Mouse (Mus musculus) midbrain, embryonic 12.5 days (tissue): Measurements from ENCODE around the gene Pold1. TPM values are rescaled to one million over a fixed set of nuclear protein-coding genes. Genes with fewer than 3 reads are reported as not detected.

Source experiments
- ATAC-seq: fragments of 200-750 bp; cut with Nextera tagmentation; 2 replicates; pipeline ENCODE4 v1.8.0; 2017; ENCODE audit warnings: low read depth, moderate TSS enrichment, moderate library complexity; ENCODE audit not compliant: low FRiP score
- H3K27ac ChIP-seq: fragments of 300-500 bp; sonication (generic); replicated peaks from 2 replicates; pipeline ENCODE4 v1.5.1; 2016; ENCODE audit warnings: mild to moderate bottlenecking
- H3K27me3 ChIP-seq: fragments of 300-500 bp; sonication (generic); 2 replicates; pipeline ENCODE4 v1.6.1; 2016; ENCODE audit warnings: mild to moderate bottlenecking
- H3K36me3 ChIP-seq: fragments of 300-500 bp; sonication (generic); 2 replicates; pipeline ENCODE4 v1.6.1; 2016
- H3K4me1 ChIP-seq: fragments of 300-500 bp; sonication (generic); 2 replicates; pipeline ENCODE4 v1.6.1; 2016
- H3K4me2 ChIP-seq: fragments of 300-500 bp; sonication (generic); replicated peaks from 2 replicates; pipeline ENCODE4 v1.6.1; 2016; ENCODE audit warnings: mild to moderate bottlenecking, moderate library complexity
- H3K4me3 ChIP-seq: fragments of 300-500 bp; sonication (generic); 2 replicates; pipeline ENCODE4 v1.5.1; 2016; ENCODE audit warnings: mild to moderate bottlenecking
- H3K9ac ChIP-seq: fragments of 300-500 bp; sonication (generic); replicated peaks from 2 replicates; pipeline ENCODE4 v1.6.1; 2016; ENCODE audit warnings: mild to moderate bottlenecking, moderate library complexity
- H3K9me3 ChIP-seq: fragments of 300-500 bp; sonication (generic); 2 replicates; pipeline ENCODE4 v1.6.1; 2016; ENCODE audit warnings: mild to moderate bottlenecking
- WGBS: fragments of 180-500 bp; shearing (Covaris S2); methylation state at CpG from one replicate; pipeline ENCODE4 v1.1.7; 2016; 5-methylcytosine and 5-hydroxymethylcytosine counted together
- polyA plus RNA-seq: library from polyadenylated mRNA; unstranded; fragments of >200 nt; fragmentation: Nextera tagmentation; extraction: Ambion mirVana; gene quantifications from 2 replicates; pipeline ENCODE4 v1.2.1, GENCODE M21; 2016

Pold1 gene
- polyA plus RNA-seq, 1 experiment from 2014 or later: 96.0 TPM

DNA sequence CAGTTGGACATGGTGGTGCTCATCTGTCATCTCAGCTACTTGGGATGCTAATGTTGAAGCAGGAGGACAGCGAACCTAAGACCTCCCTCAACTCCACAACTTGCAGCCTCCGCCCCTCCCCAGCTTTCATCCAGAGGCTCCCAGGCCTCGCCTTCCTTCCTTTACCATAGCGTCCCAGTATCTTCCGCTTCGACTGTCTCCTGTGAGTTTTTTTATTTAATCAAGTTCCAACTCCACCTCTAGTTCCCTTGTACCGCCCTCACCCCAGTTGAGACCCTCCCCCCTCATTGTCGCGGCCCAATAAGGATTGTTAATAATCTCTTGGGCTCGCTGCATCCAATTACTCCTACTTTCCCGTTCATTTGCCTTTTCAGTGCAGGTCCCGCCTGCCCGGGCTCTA is 41.3 kb upstream of the Pold1 start:
- peaks cover 70% of the 10 kb centered on the region for H3K4me1 ChIP-seq
- WGBS: 2% methylated on average over 13 of the region's 13 CpGs
- peak overlapping the region; percentile 46 for H3K27ac ChIP-seq
- H3K36me3 ChIP-seq: no peaks in the 10 kb centered on the region
- peak overlapping the region; percentile 100 for H3K4me2 ChIP-seq
- no peaks in the 10 kb centered on the region for H3K9me3 ChIP-seq
- H3K9ac ChIP-seq: no peak overlapping the region
- peaks cover 70% of the 10 kb centered on the region for H3K27me3 ChIP-seq
- no peak for ATAC-seq
- H3K4me3 ChIP-seq: peak overlapping the region; percentile 72

GRCm38 (mm10) chr7:44589149-44589548 is 40.5 kb upstream of the Pold1 start:
- H3K4me2 ChIP-seq: peak overlapping the region; percentile 100
- peaks cover 65% of the 10 kb centered on the region for H3K4me1 ChIP-seq
- H3K4me3 ChIP-seq: peak overlapping the region; percentile 72
- H3K36me3 ChIP-seq: no peaks in the 10 kb centered on the region
- H3K9me3 ChIP-seq: no peaks in the 10 kb centered on the region
- WGBS: 0% methylated on average over 33 of the region's 33 CpGs
- H3K27me3 ChIP-seq: peaks cover 70% of the 10 kb centered on the region
- peak overlapping the region; percentile 52; the same call in 1 of the 2 replicates for H3K9ac ChIP-seq
- ATAC-seq: peak; percentile 21; the same call in 1 of the 2 replicates
- peak overlapping the region; percentile 46; the same call in 1 of the 2 replicates for H3K27ac ChIP-seq

- Histone ChIP-seq H3K27ac (no peak overlapping the region), H3K27me3 (peaks cover 70% of the 10 kb centered on the region), H3K4me3 (peak overlapping the region; percentile 72), H3K4me2 (peak overlapping the region; percentile 100), H3K4me1 (peaks cover 57% of the 10 kb centered on the region), H3K9me3 (no peaks in the 10 kb centered on the region), H3K9ac (peak overlapping the region; percentile 52), H3K36me3 (no peaks in the 10 kb centered on the region)
- no peak for ATAC-seq
- WGBS: 10% methylated on average over 12 of the region's 12 CpGs
Measured at GRCm38 (mm10) chr7:44588338-44588737, 39.7 kb upstream of the Pold1 start.

- H3K9me3 ChIP-seq: no peaks in the 10 kb centered on the region
- no peak overlapping the region; the same call in 1 of the 2 replicates for H3K9ac ChIP-seq
- H3K27ac ChIP-seq: no peak overlapping the region
- ATAC-seq: no peak
- peak overlapping the region; percentile 45 for H3K4me3 ChIP-seq
- no peaks in the 10 kb centered on the region for H3K36me3 ChIP-seq
- peaks cover 67% of the 10 kb centered on the region for H3K27me3 ChIP-seq
- peak overlapping the region; percentile 100 for H3K4me2 ChIP-seq
- WGBS: 37% methylated on average over 6 of the region's 6 CpGs
- H3K4me1 ChIP-seq: peaks cover 51% of the 10 kb centered on the region
Measured at GRCm38 (mm10) chr7:44587676-44588075, 39.0 kb upstream of the Pold1 start.

DNA sequence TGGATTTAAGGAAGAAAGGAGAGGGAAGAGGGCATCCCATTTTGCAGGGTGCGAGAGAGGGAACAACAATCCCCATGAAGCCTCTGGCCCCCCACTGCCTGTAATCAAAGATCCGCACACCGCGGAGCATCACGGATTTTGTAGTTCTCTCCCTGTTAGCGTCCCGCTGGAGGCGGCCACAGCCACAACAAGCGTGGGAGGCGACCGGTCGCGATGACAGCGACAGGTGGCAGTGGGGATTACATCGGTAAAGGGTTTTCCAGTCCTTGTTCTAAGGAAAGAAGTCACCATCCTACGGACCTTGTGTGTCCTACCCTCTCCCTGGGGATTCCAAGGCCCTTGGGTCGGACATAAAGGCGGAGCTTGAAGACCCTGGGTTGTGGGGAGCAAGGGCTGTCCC is 38.3 kb upstream of the Pold1 start:
- peak; percentile 31; the same call in 1 of the 2 replicates for ATAC-seq
- Histone ChIP-seq H3K9me3 (no peaks in the 10 kb centered on the region), H3K27ac (no peak overlapping the region), H3K9ac (peak overlapping the region; percentile 41; the same call in 1 of the 2 replicates), H3K36me3 (no peaks in the 10 kb centered on the region), H3K27me3 (peaks cover 62% of the 10 kb centered on the region), H3K4me2 (peak overlapping the region; percentile 100), H3K4me1 (peaks cover 43% of the 10 kb centered on the region), H3K4me3 (peak overlapping the region; percentile 45)
- WGBS: under 1% methylated on average over 18 of the region's 18 CpGs

DNA sequence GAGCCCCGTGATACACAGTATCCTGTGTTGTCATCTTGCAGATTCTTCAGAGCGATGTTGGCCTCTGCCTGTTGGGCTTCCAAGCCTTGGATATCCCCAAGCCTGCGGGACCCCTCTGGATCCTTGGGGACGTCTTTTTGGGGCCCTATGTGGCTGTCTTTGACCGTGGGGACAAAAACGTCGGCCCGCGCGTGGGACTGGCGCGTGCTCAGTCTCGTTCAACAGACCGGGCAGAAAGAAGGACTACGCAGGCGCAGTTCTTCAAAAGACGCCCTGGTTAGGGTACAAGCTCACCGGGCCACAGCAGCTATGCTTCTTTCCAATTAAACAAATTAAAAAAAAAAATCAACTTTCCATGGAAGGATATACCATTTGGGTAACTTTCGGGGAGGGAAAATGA is 37.9 kb upstream of the Pold1 start:
- no peak for ATAC-seq
- H3K9ac ChIP-seq: peak overlapping the region; percentile 41
- H3K4me1 ChIP-seq: peaks cover 39% of the 10 kb centered on the region
- H3K4me2 ChIP-seq: peak overlapping the region; percentile 100
- no peak overlapping the region; the same call in 1 of the 2 replicates for H3K27ac ChIP-seq
- H3K27me3 ChIP-seq: peaks cover 58% of the 10 kb centered on the region
- WGBS: 6% methylated on average over 19 of the region's 19 CpGs
- H3K9me3 ChIP-seq: no peaks in the 10 kb centered on the region
- H3K4me3 ChIP-seq: peak overlapping the region; percentile 45
- H3K36me3 ChIP-seq: no peaks in the 10 kb centered on the region

- no peak overlapping the region for H3K27ac ChIP-seq
- H3K4me1 ChIP-seq: peaks cover 32% of the 10 kb centered on the region
- no peak overlapping the region for H3K4me2 ChIP-seq
- ATAC-seq: no peak
- no peak overlapping the region for H3K4me3 ChIP-seq
- H3K36me3 ChIP-seq: no peaks in the 10 kb centered on the region
- 91% methylated on average over 6 of the region's 6 CpGs for WGBS
- no peaks in the 10 kb centered on the region for H3K9me3 ChIP-seq
- no peak overlapping the region for H3K9ac ChIP-seq
- H3K27me3 ChIP-seq: peaks cover 50% of the 10 kb centered on the region
Measured at GRCm38 (mm10) chr7:44585606-44586005, 37.0 kb upstream of the Pold1 start.

- no peak for ATAC-seq
- H3K4me3 ChIP-seq: no peak overlapping the region
- H3K27me3 ChIP-seq: peaks cover 46% of the 10 kb centered on the region
- no peak overlapping the region for H3K4me2 ChIP-seq
- peaks cover 30% of the 10 kb centered on the region for H3K4me1 ChIP-seq
- no peak overlapping the region for H3K27ac ChIP-seq
- H3K9me3 ChIP-seq: no peaks in the 10 kb centered on the region
- no peak overlapping the region for H3K9ac ChIP-seq
- no peaks in the 10 kb centered on the region for H3K36me3 ChIP-seq
- 87% methylated on average over 6 of the region's 6 CpGs for WGBS
Measured at GRCm38 (mm10) chr7:44584921-44585320, 36.3 kb upstream of the Pold1 start.

DNA sequence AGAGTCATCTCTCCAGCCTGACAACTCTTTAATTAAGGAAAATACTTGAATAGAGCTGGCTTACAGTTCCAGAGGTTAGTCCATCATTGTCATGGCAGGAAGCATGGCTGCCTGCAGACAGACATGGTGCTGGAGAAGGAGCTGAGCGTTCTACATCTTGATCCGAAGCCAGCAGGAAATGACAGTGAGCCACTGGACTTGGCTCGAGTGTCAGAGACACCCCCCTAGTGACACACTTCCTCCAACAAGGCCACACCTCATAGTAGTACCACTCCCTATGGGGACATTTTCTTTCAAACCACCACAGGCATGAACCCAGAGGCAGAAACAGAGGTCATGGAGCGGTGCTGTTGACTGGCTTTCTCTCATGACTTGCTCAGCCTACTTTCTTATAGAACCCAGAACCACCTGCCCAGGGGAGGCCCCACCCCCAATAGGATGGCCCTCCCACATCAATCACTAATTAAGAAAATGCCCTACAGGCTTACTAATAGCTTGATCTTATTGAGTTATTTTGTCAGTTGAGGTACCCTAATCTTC is 35.7 kb upstream of the Pold1 start:
- no peak for ATAC-seq
- Histone ChIP-seq H3K9ac (no peak overlapping the region), H3K36me3 (no peaks in the 10 kb centered on the region), H3K4me3 (no peak overlapping the region), H3K9me3 (no peaks in the 10 kb centered on the region), H3K27ac (no peak overlapping the region), H3K4me2 (no peak overlapping the region), H3K27me3 (peaks cover 40% of the 10 kb centered on the region), H3K4me1 (peaks cover 24% of the 10 kb centered on the region)
- WGBS: 87% methylated on average over 4 of the region's 4 CpGs

DNA sequence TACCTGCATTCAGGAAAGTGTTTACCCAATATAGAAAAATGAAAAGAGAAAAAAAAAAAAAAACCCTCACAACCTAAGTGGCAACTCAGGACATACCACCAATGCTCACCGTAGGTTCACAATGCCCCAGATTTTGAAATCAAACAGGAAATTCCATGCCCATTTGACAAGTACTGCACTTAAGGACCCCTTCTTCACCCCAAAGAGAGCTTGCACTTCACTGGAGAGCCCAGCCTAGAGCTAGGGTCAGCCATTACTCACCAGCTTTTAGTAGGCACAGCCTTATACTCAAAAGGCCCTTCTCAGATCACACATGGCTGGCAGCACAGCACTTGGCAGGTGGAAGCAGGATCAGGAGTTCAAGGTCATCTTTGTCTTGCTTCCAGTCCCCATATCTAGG is 34.5 kb upstream of the Pold1 start:
- WGBS: 96% methylated on average over 1 of the region's 1 CpGs
- H3K27ac ChIP-seq: no peak overlapping the region
- peaks cover 13% of the 10 kb centered on the region for H3K4me1 ChIP-seq
- H3K9ac ChIP-seq: no peak overlapping the region
- no peaks in the 10 kb centered on the region; the same call in 1 of the 2 replicates for H3K9me3 ChIP-seq
- no peak for ATAC-seq
- H3K27me3 ChIP-seq: peaks cover 28% of the 10 kb centered on the region
- no peak overlapping the region for H3K4me3 ChIP-seq
- no peaks in the 10 kb centered on the region for H3K36me3 ChIP-seq
- H3K4me2 ChIP-seq: no peak overlapping the region

DNA sequence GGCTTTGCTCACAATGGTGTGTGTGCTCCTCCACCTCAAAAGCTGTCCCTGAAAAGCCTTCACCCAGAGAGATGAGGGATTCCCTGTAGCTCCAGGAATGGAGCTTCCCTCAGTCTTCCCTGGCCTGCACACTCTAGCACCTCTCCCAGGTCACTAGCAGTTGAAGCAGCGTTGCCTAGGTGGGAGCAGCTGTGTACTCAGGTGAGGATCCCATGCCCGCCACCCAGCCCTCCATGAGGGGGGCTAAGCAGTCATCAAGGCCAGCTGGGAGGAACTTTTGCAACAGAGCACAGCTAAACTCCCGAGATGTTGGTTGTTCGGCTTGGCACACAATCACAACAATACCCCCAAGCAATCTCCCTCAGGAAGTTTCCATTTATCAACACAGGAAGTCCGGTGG is 34.1 kb upstream of the Pold1 start:
- Histone ChIP-seq H3K27ac (no peak overlapping the region), H3K36me3 (no peaks in the 10 kb centered on the region), H3K27me3 (peaks cover 24% of the 10 kb centered on the region), H3K4me2 (no peak overlapping the region), H3K4me3 (no peak overlapping the region), H3K9me3 (no peaks in the 10 kb centered on the region; the same call in 1 of the 2 replicates), H3K4me1 (peaks cover 9% of the 10 kb centered on the region), H3K9ac (no peak overlapping the region)
- ATAC-seq: no peak
- WGBS: 83% methylated on average over 5 of the region's 5 CpGs

DNA sequence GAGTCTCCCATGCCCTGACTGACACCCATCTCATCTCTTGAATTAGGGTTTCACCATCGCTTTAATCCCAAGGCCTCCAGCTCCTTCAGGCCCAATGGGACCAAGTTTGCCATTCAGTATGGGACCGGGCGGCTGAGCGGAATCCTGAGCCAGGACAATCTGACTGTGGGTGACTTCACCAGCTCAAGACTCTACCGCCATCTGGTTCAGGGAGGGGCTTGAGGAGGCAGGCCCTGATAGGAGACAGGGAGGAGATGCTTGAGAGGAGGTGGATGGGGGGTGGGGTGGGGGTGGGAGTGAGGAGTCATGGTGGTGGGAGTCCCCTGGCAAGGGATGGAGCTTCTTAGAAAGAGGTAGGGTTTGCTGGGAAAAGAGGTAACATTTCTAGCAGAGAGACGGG is 33.0 kb upstream of the Pold1 start:
- Histone ChIP-seq H3K27me3 (peaks cover 14% of the 10 kb centered on the region), H3K4me2 (no peak overlapping the region), H3K9me3 (no peaks in the 10 kb centered on the region; the same call in 1 of the 2 replicates), H3K4me3 (no peak overlapping the region), H3K36me3 (no peaks in the 10 kb centered on the region), H3K9ac (no peak overlapping the region), H3K27ac (no peak overlapping the region), H3K4me1 (no peaks in the 10 kb centered on the region)
- 78% methylated on average over 6 of the region's 6 CpGs for whole genome bisulfite sequencing
- no peak for ATAC-seq
